Mouse (Mus musculus) CD4-positive helper T cell, adult 2 months (primary cell): ENCODE measurements around the gene Snu13.

Experiments
- DNase-seq: peaks from one replicate; pipeline ENCODE4 v3.0.0-alpha.2; 2012; ENCODE audit warnings: low read depth, missing footprints, low spot score

Snu13 gene

DNA sequence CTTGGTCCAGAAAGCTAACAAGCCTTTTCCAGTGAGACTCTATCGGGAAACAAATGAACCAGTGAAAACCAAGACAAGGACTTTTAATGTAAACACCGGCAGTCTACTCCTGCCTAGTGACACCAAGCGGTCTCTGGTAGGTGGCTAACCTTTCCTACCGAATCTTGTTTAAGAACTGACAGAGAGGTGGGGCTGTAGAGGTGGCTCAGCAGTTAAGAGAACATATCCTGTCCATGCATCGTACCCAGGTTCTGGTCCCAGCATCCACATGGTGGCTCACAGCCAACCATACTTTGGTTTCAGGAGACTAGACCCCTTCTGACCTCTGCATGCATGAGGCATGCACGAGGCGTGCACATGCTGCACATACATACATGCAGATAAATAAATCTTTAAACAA, 20.1 kb downstream of the Snu13 start:
- DNase-seq: no peak

- no peak for DNase-seq
These were observed 23.3 kb downstream of the Snu13 start for GRCm38 (mm10) chr15:82023965-82024635.

DNA sequence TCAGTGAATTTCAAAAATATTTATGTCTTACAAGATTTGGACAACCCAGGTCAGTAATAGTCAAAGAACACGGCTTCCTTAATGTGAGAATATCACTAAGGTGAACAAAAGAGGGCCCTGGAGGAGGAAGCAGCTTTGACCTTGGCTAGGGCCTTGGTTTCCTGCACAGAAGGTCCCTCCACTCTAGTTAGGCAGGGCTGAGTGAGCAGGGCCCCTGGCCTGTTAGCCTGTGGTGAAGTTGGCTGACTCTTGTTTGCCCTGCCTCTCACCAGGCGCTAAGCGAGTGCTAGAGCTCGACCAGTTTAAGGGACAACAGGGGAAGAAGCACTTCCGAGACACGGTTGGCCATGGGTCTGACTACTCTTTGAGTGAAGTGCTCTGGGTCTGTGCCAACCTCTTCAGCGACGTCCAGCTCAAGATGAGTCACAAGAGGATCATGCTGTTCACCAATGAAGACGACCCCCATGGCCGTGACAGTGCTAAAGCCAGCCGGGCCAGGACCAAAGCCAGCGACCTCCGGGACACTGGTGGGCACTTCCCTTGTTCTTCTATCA, 24.8 kb downstream of the Snu13 start:
- no peak for DNase-seq

DNA sequence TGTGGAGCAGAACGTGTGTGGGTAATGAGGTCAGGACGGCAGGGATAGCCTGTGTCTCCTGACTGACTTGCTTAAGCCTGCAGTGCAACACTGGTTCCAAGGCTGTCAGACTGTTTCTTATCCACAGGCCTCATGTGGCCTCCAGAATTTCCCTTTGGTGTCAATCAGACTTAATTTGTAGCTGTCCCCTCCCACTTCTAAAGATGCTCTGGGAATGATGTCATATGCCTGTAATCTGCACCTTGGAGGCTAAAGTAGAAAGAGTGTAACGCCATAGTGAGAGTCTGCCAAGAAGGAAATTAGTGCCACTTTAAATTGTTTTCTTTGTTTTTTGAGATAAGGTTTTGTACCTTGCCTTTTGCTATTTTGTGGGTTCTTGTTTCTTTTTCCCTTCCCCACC, 28.1 kb downstream of the Snu13 start:
- no peak for DNase-seq

DNA sequence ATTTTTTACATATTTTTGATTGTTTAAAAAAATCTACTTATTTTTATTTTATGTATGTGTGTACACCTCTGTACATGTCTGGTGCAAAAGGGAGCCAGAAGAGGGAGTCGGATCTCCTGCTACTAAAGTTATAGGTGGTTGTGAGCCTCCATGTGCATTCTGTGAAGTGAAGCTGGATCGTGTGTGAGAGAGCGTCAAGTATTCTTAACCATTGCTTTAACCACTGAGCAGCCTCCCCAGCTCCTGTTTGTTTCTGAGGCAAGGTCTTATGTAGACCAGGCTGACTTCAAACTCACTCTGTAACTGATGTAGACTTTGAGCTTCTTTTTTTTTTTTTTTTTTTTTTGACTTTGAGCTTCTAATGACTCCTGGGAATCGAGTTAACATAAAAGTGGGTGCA, 29.9 kb downstream of the Snu13 start:
- DNase-seq: no peak

GRCm38 (mm10) chr15:82016830-82017229, 30.6 kb downstream of the Snu13 start:
- DNase-seq: no peak

GRCm38 (mm10) chr15:82016101-82016808, 31.1 kb downstream of the Snu13 start:
- DNase-seq: peak; percentile 98

DNA sequence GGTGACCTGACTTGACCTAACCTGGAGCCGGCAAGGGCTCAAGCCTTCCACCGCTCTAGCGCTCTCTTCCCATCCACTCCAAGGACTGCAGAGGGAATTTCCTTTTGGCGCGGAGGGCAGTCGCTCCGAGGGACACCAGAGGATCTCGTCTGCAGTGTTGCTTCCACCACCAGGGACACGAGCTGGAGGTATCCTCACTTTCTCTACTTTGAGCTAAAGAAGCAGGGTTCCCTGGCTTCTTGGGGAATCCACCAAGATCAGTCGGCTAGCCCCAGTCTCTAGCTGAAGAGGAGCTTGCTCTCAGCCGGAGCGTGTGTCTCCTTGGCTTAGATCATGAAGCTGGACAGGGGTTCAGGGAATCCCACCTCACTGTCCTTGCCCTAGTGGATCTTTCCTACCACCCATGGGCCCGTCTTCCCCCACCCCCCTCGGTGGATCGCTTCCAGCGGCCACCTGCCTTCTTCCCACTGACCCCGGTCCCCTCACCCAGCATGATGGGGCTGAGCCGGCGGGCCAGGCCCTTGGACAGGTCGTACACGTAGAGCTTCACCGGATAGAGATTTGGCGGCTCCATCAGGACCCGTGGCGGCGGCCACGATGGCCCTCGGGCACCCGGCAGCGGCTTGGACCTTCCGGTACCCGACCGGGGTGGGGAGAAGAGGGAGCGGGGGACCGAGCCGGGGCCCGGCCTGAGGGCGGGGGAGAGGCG, 31.9 kb downstream of the Snu13 start:
- DNase-seq: no peak

DNA sequence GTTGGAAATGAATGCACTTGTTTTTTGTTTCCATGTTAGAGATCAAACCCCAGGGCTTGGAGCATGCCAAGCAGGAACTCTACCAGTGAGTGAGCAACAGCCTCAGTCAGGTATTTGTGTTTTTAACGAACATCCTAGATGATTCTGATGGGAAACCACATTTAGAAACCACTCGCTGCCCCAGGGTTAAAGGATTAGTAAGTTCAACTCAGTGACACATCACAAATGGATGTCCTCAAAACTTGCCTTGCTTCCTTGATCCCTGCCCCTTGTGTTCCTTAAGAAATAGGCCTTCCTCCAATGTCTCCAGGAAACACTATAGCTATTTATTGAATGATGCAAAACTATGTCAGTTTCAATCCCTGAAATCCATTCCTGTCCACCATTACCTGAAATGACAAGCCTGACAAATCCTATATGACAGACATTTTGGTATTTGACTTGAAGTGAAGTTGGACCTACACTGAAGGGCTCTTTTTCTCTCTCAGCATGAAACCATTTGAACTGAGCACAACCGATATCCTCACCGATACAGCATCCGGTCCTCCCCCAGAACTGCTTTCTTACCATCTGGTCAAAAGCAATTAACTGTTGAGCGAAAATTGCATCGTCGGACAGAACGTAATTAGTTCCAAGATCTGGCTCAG, 32.5 kb downstream of the Snu13 start:
- peak; percentile 36 for DNase-seq

DNA sequence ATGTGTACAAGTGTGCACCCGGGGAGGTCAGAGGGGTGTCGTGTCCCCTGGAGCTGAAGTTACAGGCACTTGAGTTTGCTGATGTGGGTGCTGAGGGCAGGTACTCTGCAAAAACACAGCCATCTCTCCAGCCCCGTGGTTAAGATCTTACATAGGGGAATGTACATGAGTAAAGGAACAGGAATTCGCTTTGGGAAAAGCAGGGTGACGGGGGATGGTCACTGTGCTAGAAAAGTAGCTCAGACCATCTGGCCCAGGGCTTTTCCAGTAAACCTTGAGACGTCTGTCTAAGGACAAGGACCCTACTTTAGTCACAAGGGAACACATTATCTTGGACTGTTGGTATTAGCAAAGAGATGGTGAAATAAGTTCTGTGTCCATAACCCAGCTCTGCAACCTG, 35.5 kb downstream of the Snu13 start:
- DNase-seq: no peak

DNA sequence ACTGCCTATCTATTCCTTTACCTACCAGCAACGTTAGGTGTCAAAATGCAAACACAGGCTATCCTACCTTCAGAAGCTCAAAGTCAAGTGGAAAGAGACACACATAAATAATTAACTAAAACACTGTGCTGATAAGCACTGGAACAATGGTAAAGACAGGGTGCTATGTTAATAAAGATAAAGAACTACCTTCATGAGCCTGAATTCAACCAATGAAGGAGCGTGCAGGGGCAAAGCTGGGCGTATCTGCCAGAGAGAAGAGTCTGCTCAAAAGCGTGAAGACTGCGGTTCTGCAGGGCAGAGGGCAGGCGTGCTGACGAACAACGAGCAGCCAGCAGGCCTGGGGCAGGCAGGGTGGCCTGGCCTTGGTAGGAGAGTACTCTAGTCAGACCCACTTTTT, 43.1 kb downstream of the Snu13 start:
- DNase-seq: no peak

DNA sequence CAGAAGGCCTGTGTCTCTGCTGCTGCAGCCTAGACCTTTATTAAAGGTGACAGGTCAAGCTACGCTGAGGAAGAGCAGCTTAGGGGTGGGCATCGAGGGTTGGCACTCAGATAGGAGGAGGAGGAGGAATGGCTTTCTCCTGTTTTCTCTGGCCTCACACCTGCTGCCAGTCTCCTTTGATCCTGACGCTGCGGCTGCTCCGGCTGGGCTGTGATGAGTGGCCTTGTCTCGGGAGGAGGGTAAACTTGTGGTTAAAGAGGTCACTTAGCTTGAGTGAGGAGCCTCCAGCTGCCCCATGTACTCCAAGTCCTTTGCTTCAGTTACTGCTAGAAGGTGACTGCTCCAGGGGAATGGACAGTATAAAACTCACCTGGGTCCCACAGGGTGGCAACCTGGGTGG, 53.4 kb downstream of the Snu13 start:
- DNase-seq: no peak

DNA sequence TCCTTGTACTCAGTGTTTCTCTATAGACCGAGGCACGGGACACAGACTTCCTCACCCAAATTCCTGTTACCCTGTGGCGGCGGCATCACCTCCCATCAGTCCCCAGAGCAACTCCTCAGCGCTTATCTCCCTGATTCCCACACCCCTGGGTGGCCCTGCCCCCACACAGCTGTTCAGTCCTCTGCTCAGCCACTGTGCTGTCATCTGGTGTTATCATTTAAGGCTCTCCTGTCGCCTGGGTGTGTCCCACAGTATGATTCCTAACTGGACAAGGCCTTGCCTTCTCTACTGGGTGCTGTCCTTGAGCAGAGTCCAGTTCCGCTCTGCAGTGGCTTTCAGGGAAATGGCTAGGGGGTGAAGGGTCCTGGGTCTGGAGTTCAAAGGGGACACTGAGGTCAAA, 56.8 kb downstream of the Snu13 start:
- no peak for DNase-seq
